Mouse (Mus musculus): ENCODE results near the gene Gm8764. TPM values are rescaled to one million over a fixed set of nuclear protein-coding genes. Genes with fewer than 3 reads are reported as not detected.

The Gm8764 gene
- polyA plus RNA-seq (2017; shearing (Covaris generic)), result not detected

DNA sequence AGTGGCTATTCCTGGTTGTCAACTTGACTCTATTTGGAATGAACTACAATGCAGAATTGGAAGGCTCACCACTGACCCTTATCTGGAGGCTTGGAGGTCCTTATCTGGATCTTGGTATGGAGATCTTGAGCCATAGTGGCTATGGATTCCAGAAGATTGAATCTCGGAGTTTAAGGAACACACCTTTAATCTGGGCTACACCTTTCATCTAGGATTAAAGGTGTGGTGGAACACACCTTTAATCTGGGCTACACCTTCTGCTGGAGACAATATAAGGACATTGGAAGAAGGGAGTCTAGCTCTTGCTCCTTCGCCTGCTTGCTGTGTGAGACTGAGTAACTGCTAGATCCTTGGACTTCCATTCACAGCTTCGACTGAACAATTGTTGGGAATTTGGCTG lies at the start of gene Gm8764:
TSS of gene Gm8764 (plus strand) at position 301 of the 400 bp plus-strand sequence.

DNA sequence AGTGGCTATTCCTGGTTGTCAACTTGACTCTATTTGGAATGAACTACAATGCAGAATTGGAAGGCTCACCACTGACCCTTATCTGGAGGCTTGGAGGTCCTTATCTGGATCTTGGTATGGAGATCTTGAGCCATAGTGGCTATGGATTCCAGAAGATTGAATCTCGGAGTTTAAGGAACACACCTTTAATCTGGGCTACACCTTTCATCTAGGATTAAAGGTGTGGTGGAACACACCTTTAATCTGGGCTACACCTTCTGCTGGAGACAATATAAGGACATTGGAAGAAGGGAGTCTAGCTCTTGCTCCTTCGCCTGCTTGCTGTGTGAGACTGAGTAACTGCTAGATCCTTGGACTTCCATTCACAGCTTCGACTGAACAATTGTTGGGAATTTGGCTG lies 17.1 kb upstream of the Gm8764 start, which contains the start of gene Gm21293:
TSS of gene Gm21293 (plus strand) at position 301 of the 400 bp plus-strand sequence.

DNA sequence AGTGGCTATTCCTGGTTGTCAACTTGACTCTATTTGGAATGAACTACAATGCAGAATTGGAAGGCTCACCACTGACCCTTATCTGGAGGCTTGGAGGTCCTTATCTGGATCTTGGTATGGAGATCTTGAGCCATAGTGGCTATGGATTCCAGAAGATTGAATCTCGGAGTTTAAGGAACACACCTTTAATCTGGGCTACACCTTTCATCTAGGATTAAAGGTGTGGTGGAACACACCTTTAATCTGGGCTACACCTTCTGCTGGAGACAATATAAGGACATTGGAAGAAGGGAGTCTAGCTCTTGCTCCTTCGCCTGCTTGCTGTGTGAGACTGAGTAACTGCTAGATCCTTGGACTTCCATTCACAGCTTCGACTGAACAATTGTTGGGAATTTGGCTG lies 8.6 kb upstream of the Gm8764 start, which contains the start of gene Gm6763:
TSS of gene Gm6763 (plus strand) at position 301 of the 400 bp plus-strand sequence.

DNA sequence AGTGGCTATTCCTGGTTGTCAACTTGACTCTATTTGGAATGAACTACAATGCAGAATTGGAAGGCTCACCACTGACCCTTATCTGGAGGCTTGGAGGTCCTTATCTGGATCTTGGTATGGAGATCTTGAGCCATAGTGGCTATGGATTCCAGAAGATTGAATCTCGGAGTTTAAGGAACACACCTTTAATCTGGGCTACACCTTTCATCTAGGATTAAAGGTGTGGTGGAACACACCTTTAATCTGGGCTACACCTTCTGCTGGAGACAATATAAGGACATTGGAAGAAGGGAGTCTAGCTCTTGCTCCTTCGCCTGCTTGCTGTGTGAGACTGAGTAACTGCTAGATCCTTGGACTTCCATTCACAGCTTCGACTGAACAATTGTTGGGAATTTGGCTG lies 8.4 kb downstream of the Gm8764 start, which contains the start of gene Gm21304:
TSS of gene Gm21304 (plus strand) at position 301 of the 400 bp plus-strand sequence.

DNA sequence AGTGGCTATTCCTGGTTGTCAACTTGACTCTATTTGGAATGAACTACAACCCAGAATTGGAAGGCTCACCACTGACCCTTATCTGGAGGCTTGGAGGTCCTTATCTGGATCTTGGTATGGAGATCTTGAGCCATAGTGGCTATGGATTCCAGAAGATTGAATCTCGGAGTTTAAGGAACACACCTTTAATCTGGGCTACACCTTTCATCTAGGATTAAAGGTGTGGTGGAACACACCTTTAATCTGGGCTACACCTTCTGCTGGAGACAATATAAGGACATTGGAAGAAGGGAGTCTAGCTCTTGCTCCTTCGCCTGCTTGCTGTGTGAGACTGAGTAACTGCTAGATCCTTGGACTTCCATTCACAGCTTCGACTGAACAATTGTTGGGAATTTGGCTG lies 16.9 kb downstream of the Gm8764 start, which contains the start of gene Gm21312:
TSS of gene Gm21312 (plus strand) at position 301 of the 400 bp plus-strand sequence.

DNA sequence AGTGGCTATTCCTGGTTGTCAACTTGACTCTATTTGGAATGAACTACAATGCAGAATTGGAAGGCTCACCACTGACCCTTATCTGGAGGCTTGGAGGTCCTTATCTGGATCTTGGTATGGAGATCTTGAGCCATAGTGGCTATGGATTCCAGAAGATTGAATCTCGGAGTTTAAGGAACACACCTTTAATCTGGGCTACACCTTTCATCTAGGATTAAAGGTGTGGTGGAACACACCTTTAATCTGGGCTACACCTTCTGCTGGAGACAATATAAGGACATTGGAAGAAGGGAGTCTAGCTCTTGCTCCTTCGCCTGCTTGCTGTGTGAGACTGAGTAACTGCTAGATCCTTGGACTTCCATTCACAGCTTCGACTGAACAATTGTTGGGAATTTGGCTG lies 25.4 kb downstream of the Gm8764 start, which contains the start of gene Gm20765:
TSS of gene Gm20765 (plus strand) at position 301 of the 400 bp plus-strand sequence.

DNA sequence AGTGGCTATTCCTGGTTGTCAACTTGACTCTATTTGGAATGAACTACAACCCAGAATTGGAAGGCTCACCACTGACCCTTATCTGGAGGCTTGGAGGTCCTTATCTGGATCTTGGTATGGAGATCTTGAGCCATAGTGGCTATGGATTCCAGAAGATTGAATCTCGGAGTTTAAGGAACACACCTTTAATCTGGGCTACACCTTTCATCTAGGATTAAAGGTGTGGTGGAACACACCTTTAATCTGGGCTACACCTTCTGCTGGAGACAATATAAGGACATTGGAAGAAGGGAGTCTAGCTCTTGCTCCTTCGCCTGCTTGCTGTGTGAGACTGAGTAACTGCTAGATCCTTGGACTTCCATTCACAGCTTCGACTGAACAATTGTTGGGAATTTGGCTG lies 33.9 kb downstream of the Gm8764 start, which contains the start of gene Gm4340:
TSS of gene Gm4340 (plus strand) at position 301 of the 400 bp plus-strand sequence.

Other genes with a start within 250 kb of the Gm8764 start
- not detected for gene Gm21293, start 17.0 kb upstream of the Gm8764 start, polyA plus RNA-seq (2017; shearing (Covaris generic))
- gene Gm6763, start 8.5 kb upstream of the Gm8764 start, polyA plus RNA-seq (2017; shearing (Covaris generic)), result not detected
- not detected for gene Gm21304, start 8.5 kb downstream of the Gm8764 start, polyA plus RNA-seq (2017; shearing (Covaris generic))
- gene Gm21312, start 17.0 kb downstream of the Gm8764 start, polyA plus RNA-seq (2017; shearing (Covaris generic)), result not detected
- not detected for gene Gm20765, start 25.5 kb downstream of the Gm8764 start, polyA plus RNA-seq (2017; shearing (Covaris generic))
- 1 to 10 TPM in 1 of 2 experiments, not detected in 1; 1.9 TPM for gene Gm4340, start 34.0 kb downstream of the Gm8764 start, polyA plus RNA-seq (2017; shearing (Covaris generic))

All from inflammation-experienced regulatory T-cells (primary cell).